7 mouse cellular contexts compared by ENCODE assay signal in the genomic region with DNA sequence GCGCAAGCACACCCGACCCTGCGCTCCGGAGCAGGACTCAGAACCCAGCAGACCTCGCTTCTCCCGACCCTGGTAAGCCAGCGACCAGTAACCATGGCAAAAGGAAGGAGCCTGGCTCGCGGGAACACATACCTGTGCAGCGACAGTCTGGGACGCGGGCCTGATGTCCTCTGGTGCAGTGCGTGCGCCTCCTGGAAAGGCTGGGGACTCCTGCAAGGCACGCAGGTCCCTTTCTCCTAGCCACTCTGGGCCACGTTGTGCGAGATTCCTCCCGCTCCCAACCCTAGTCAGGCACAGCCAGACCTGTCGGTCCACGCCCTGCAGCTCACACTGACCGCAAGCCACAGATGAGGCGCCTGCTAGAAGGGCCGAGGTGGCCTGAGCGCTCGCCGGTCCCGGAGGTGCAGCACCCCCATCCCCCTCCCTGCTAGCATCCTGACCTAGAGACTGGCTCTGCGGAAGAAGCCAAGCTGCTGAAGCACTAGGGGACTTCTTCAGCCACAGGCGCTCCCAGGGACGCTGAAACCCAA. TPM values are rescaled to one million over a fixed set of nuclear protein-coding genes. Genes with fewer than 3 reads are reported as not detected.
DNase-seq lines count a peak whose midpoint lies in the region; ATAC-seq and TF ChIP-seq lines count a peak whose summit lies in the region.

No protein-coding gene starts in this region.

- DNase-seq in lung, embryonic 14.5 days = peak; percentile 15
- DNase-seq in lung, postnatal 4 days = no peak
- DNase-seq in cerebellum, adult 11 months = peak; percentile 80
- DNase-seq in thymus, postnatal 4 days = peak; percentile 41

- H3K27ac ChIP-seq in lung, embryonic 14.5 days (ENCODE audit: low read depth) = no peak overlapping the region
- no peak overlapping the region for H3K27ac ChIP-seq in embryonic facial prominence, embryonic 12.5 days
- H3K27ac ChIP-seq in intestine, embryonic 15.5 days = no peak overlapping the region
- no peak overlapping the region for H3K27ac ChIP-seq in midbrain, embryonic 12.5 days (replicated peaks)

- peaks cover 47% of the 10 kb centered on the region for H3K27me3 ChIP-seq in lung, embryonic 14.5 days (ENCODE audit: insufficient read depth, low read length)
- H3K27me3 ChIP-seq in embryonic facial prominence, embryonic 12.5 days = peaks cover 59% of the 10 kb centered on the region
- H3K27me3 ChIP-seq in intestine, embryonic 15.5 days (replicated peaks) = peaks cover 39% of the 10 kb centered on the region
- H3K27me3 ChIP-seq in midbrain, embryonic 12.5 days = peaks cover 48% of the 10 kb centered on the region

- H3K4me2 ChIP-seq in lung, embryonic 14.5 days = peak overlapping the region; percentile 54
- peak overlapping the region; percentile 73 for H3K4me2 ChIP-seq in embryonic facial prominence, embryonic 12.5 days (replicated peaks)
- peak overlapping the region; percentile 69 for H3K4me2 ChIP-seq in intestine, embryonic 15.5 days (replicated peaks)
- peak overlapping the region; percentile 70 for H3K4me2 ChIP-seq in midbrain, embryonic 12.5 days (replicated peaks)

- peak; percentile 58; the same call in 1 of the 2 replicates for ATAC-seq in lung, embryonic 14.5 days (ENCODE audit: insufficient read depth)
- no peak; the same call in 1 of the 2 replicates for ATAC-seq in embryonic facial prominence, embryonic 12.5 days (ENCODE audit: insufficient number of reproducible peaks, insufficient read depth, low FRiP score, low TSS enrichment)
- ATAC-seq in intestine, embryonic 15.5 days = peak; percentile 51; the same call in 1 of the 2 replicates
- 0 out of 2 replicates have a peak, but pooled peaks have one; percentile 27 for ATAC-seq in midbrain, embryonic 12.5 days (ENCODE audit: low FRiP score, low read depth)

- no peaks in the 10 kb centered on the region for H3K4me1 ChIP-seq in lung, embryonic 14.5 days (ENCODE audit: insufficient read depth)
- H3K4me1 ChIP-seq in embryonic facial prominence, embryonic 12.5 days = peaks cover 16% of the 10 kb centered on the region; the same call in 1 of the 2 replicates
- H3K4me1 ChIP-seq in intestine, embryonic 15.5 days (replicated peaks) = peaks cover 12% of the 10 kb centered on the region
- peaks cover 22% of the 10 kb centered on the region for H3K4me1 ChIP-seq in midbrain, embryonic 12.5 days

- no peak overlapping the region for H3K9ac ChIP-seq in lung, embryonic 14.5 days
- H3K9ac ChIP-seq in embryonic facial prominence, embryonic 12.5 days = peak overlapping the region; percentile 37
- no peak overlapping the region for H3K9ac ChIP-seq in intestine, embryonic 15.5 days
- H3K9ac ChIP-seq in midbrain, embryonic 12.5 days (replicated peaks) = peak overlapping the region; percentile 24; the same call in 1 of the 2 replicates

- no peaks in the 10 kb centered on the region for H3K36me3 ChIP-seq in lung, embryonic 14.5 days (ENCODE audit: insufficient read depth)
- H3K36me3 ChIP-seq in embryonic facial prominence, embryonic 12.5 days = no peaks in the 10 kb centered on the region
- no peaks in the 10 kb centered on the region for H3K36me3 ChIP-seq in intestine, embryonic 15.5 days
- no peaks in the 10 kb centered on the region for H3K36me3 ChIP-seq in midbrain, embryonic 12.5 days

- H3K4me3 ChIP-seq in lung, embryonic 14.5 days (ENCODE audit: low read depth, low read length) = peak overlapping the region; percentile 25
- H3K4me3 ChIP-seq in embryonic facial prominence, embryonic 12.5 days = peak overlapping the region; percentile 35
- H3K4me3 ChIP-seq in intestine, embryonic 15.5 days (replicated peaks) = peak overlapping the region; percentile 26
- H3K4me3 ChIP-seq in midbrain, embryonic 12.5 days = peak overlapping the region; percentile 36

- H3K9me3 ChIP-seq in lung, embryonic 14.5 days (ENCODE audit: low read depth, low read length) = no peaks in the 10 kb centered on the region
- no peaks in the 10 kb centered on the region for H3K9me3 ChIP-seq in embryonic facial prominence, embryonic 12.5 days
- H3K9me3 ChIP-seq in intestine, embryonic 15.5 days = no peaks in the 10 kb centered on the region
- H3K9me3 ChIP-seq in midbrain, embryonic 12.5 days = no peaks in the 10 kb centered on the region

- TF ChIP-seq CTCF in lung, embryonic 14.5 days (IDR thresholded peaks at IDR 0.05; ENCODE audit: low read depth) = no peak

- WGBS in lung, embryonic 14.5 days = 1% methylated on average over 30 of the region's 30 CpGs
- 1% methylated on average over 30 of the region's 30 CpGs for WGBS in embryonic facial prominence, embryonic 12.5 days
- 2% methylated on average over 30 of the region's 30 CpGs for WGBS in intestine, embryonic 15.5 days
- 1% methylated on average over 30 of the region's 30 CpGs for WGBS in midbrain, embryonic 12.5 days

RNA-seq across cellular contexts. Expression of a gene that starts 8.8 kb away (rescaled TPM):
- 0.20 and 0.32 TPM in 2 replicates for polyA plus RNA-seq in lung, embryonic 14.5 days (2014; fragmentation: Nextera tagmentation; extraction: Ambion mirVana)
- polyA plus RNA-seq in embryonic facial prominence, embryonic 12.5 days (2016; fragmentation: Nextera tagmentation; extraction: Ambion mirVana) = 0.06 and 0.28 TPM in 2 replicates
- polyA plus RNA-seq in intestine, embryonic 15.5 days (2015; fragmentation: Nextera tagmentation; extraction: Ambion mirVana) = 0.61 and 0.62 TPM in 2 replicates
- 0.35 and 0.60 TPM in 2 replicates for polyA plus RNA-seq in midbrain, embryonic 12.5 days (2016; fragmentation: Nextera tagmentation; extraction: Ambion mirVana)

Comparison
In these comparisons a context has a peak if more than half of its experiments do, and no peak if none do; other contexts are left out.
1. DNase-seq: peak in lung, embryonic 14.5 days (single experiment), cerebellum, adult 11 months (single experiment) and thymus, postnatal 4 days (single experiment); none in lung, postnatal 4 days (0 of 2).
2. H3K9ac ChIP-seq: peak in embryonic facial prominence, embryonic 12.5 days (single experiment) and midbrain, embryonic 12.5 days (single experiment); none in lung, embryonic 14.5 days (single experiment) and intestine, embryonic 15.5 days (single experiment).
3. Peak in every context shown above with its lines, with median percentiles within 50 percentile points of each other: H3K4me2 ChIP-seq and H3K4me3 ChIP-seq.